Mouse (Mus musculus): Measurements from ENCODE around the gene Nckap5. TPM values are rescaled to one million over a fixed set of nuclear protein-coding genes. Genes with fewer than 3 reads are reported as not detected.

The Nckap5 gene
- polyA plus RNA-seq, 2 experiments: 0.31 to 1.3 TPM

GRCm38 (mm10) chr1:126339250-126339649, 491.3 kb downstream of the Nckap5 start:
- H3K27ac ChIP-seq: no peak overlapping the region
- H3K4me1 ChIP-seq (replicated peaks; ENCODE audit: control insufficient read depth in 2 of 2, insufficient read depth in 2 of 2, low read length in 1 of 2): no peaks in the 10 kb centered on the region
- DNase-seq (ENCODE audit: low read depth in 3 of 3, low spot score in 3 of 3) (no peak), ATAC-seq (ENCODE audit: insufficient read depth) (no peak)
- WGBS (ENCODE audit: insufficient replicate concordance): 55% methylated on average over 3 of the region's 3 CpGs
- H3K4me2 ChIP-seq (ENCODE audit: low read depth): no peak overlapping the region
- H3K9me3 ChIP-seq (ENCODE audit: control insufficient read depth, low read length): no peaks in the 10 kb centered on the region
- no peak for TF ChIP-seq EP300 (IDR thresholded peaks at IDR 0.05; ENCODE audit: low read depth)
- H3K4me3 ChIP-seq (ENCODE audit: insufficient read depth in 1 of 2, low read depth in 2 of 2, low read length in 2 of 2): no peak overlapping the region
- no peaks in the 10 kb centered on the region for H3K27me3 ChIP-seq (ENCODE audit: control insufficient read depth, insufficient read depth, low read length)
- no peak overlapping the region for H3K9ac ChIP-seq (replicated peaks)
- H3K36me3 ChIP-seq (replicated peaks; ENCODE audit: control insufficient read depth, insufficient read depth, low read depth): no peaks in the 10 kb centered on the region

GRCm38 (mm10) chr1:126334202-126334601, 496.4 kb downstream of the Nckap5 start:
- Histone ChIP-seq H3K4me1 (replicated peaks; ENCODE audit: control insufficient read depth in 2 of 2, insufficient read depth in 2 of 2, low read length in 1 of 2) (0 out of 4 replicates have a peak, but pooled peaks cover 0 to 6% of the 10 kb centered on the region in 2 experiments), H3K9me3 (ENCODE audit: control insufficient read depth, low read length) (no peaks in the 10 kb centered on the region), H3K4me2 (ENCODE audit: low read depth) (no peak overlapping the region), H3K9ac (replicated peaks) (no peak overlapping the region), H3K36me3 (replicated peaks; ENCODE audit: control insufficient read depth, insufficient read depth, low read depth) (no peaks in the 10 kb centered on the region), H3K27ac (no peak overlapping the region), H3K27me3 (ENCODE audit: control insufficient read depth, insufficient read depth, low read length) (no peaks in the 10 kb centered on the region), H3K4me3 (ENCODE audit: insufficient read depth in 1 of 2, low read depth in 2 of 2, low read length in 2 of 2) (no peak overlapping the region)
- 20% methylated on average over 4 of the region's 4 CpGs for WGBS (ENCODE audit: insufficient replicate concordance)
- ATAC-seq (ENCODE audit: insufficient read depth) (peak; percentile 86), DNase-seq (ENCODE audit: low read depth in 3 of 3, low spot score in 3 of 3) (no peak)
- no peak for TF ChIP-seq CTCF (IDR thresholded peaks at IDR 0.05; ENCODE audit: low read depth)
- peak; percentile 29; the same call in 1 of the 2 replicates for TF ChIP-seq EP300 (IDR thresholded peaks at IDR 0.05; ENCODE audit: low read depth)

- Histone ChIP-seq H3K9ac (replicated peaks) (no peak overlapping the region), H3K9me3 (ENCODE audit: control insufficient read depth, low read length) (no peaks in the 10 kb centered on the region), H3K27ac (no peak overlapping the region), H3K4me1 (replicated peaks; ENCODE audit: control insufficient read depth in 2 of 2, insufficient read depth in 2 of 2, low read length in 1 of 2) (0 out of 4 replicates have a peak, but pooled peaks cover 0 to 6% of the 10 kb centered on the region in 2 experiments), H3K27me3 (ENCODE audit: control insufficient read depth, insufficient read depth, low read length) (no peaks in the 10 kb centered on the region), H3K4me3 (ENCODE audit: insufficient read depth in 1 of 2, low read depth in 2 of 2, low read length in 2 of 2) (no peak overlapping the region), H3K4me2 (ENCODE audit: low read depth) (no peak overlapping the region), H3K36me3 (replicated peaks; ENCODE audit: control insufficient read depth, insufficient read depth, low read depth) (no peaks in the 10 kb centered on the region)
- ATAC-seq (ENCODE audit: insufficient read depth) (no peak), DNase-seq (ENCODE audit: low read depth in 3 of 3, low spot score in 3 of 3) (no peak)
- WGBS (ENCODE audit: insufficient replicate concordance): 56% methylated on average over 2 of the region's 2 CpGs
- TF ChIP-seq CTCF (IDR thresholded peaks at IDR 0.05; ENCODE audit: low read depth) (no peak), EP300 (IDR thresholded peaks at IDR 0.05; ENCODE audit: low read depth) (no peak)
Observed at GRCm38 (mm10) chr1:126332026-126332425, 498.6 kb downstream of the Nckap5 start.

GRCm38 (mm10) chr1:126320696-126321095, 509.9 kb downstream of the Nckap5 start:
- H3K4me3 ChIP-seq (ENCODE audit: insufficient read depth in 1 of 2, low read depth in 2 of 2, low read length in 2 of 2): no peak overlapping the region
- TF ChIP-seq CTCF (IDR thresholded peaks at IDR 0.05; ENCODE audit: low read depth) (no peak), EP300 (IDR thresholded peaks at IDR 0.05; ENCODE audit: low read depth) (no peak)
- no peaks in the 10 kb centered on the region for H3K36me3 ChIP-seq (replicated peaks; ENCODE audit: control insufficient read depth, insufficient read depth, low read depth)
- WGBS (ENCODE audit: insufficient replicate concordance): 65% methylated on average over 1 of the region's 1 CpGs
- H3K4me2 ChIP-seq (ENCODE audit: low read depth): no peak overlapping the region
- ATAC-seq (ENCODE audit: insufficient read depth): no peak
- H3K27ac ChIP-seq: no peak overlapping the region
- no peaks in the 10 kb centered on the region for H3K27me3 ChIP-seq (ENCODE audit: control insufficient read depth, insufficient read depth, low read length)
- DNase-seq (ENCODE audit: low read depth in 3 of 3, low spot score in 3 of 3): no peak
- no peaks in the 10 kb centered on the region for H3K9me3 ChIP-seq (ENCODE audit: control insufficient read depth, low read length)
- peaks cover 3 to 18% of the 10 kb centered on the region in 2 experiments; a peak in 2 of 4 replicates for H3K4me1 ChIP-seq (replicated peaks; ENCODE audit: control insufficient read depth in 2 of 2, insufficient read depth in 2 of 2, low read length in 1 of 2)
- H3K9ac ChIP-seq (replicated peaks): no peak overlapping the region

- WGBS (ENCODE audit: insufficient replicate concordance): 21% methylated on average over 11 of the region's 11 CpGs
- Histone ChIP-seq H3K9ac (replicated peaks) (no peak overlapping the region), H3K36me3 (replicated peaks; ENCODE audit: control insufficient read depth, insufficient read depth, low read depth) (no peaks in the 10 kb centered on the region), H3K4me1 (replicated peaks; ENCODE audit: control insufficient read depth in 2 of 2, insufficient read depth in 2 of 2, low read length in 1 of 2) (peaks cover 3 to 18% of the 10 kb centered on the region in 2 experiments; a peak in 2 of 4 replicates), H3K27me3 (ENCODE audit: control insufficient read depth, insufficient read depth, low read length) (no peaks in the 10 kb centered on the region), H3K27ac (no peak overlapping the region; the same call in 1 of the 2 replicates), H3K4me3 (ENCODE audit: insufficient read depth in 1 of 2, low read depth in 2 of 2, low read length in 2 of 2) (no peak overlapping the region), H3K9me3 (ENCODE audit: control insufficient read depth, low read length) (no peaks in the 10 kb centered on the region), H3K4me2 (ENCODE audit: low read depth) (peak overlapping the region; percentile 47)
- DNase-seq (ENCODE audit: low read depth in 3 of 3, low spot score in 3 of 3): peak; percentile 67 to 72 (median 69)
- peak; percentile 93 for ATAC-seq (ENCODE audit: insufficient read depth)
- TF ChIP-seq CTCF (IDR thresholded peaks at IDR 0.05; ENCODE audit: low read depth) (0 out of 2 replicates have a peak, but pooled peaks have one; percentile 2), EP300 (IDR thresholded peaks at IDR 0.05; ENCODE audit: low read depth) (peak; percentile 87)
Observed at GRCm38 (mm10) chr1:126317874-126318607, 512.6 kb downstream of the Nckap5 start.

All from liver, embryonic 14.5 days (tissue).